Mouse (Mus musculus) myocyte (in vitro differentiated cells): ENCODE measurements around the gene Gm7361.

ENCODE experiments used
- CEBPB ChIP-seq: IDR thresholded peaks from 2 replicates; pipeline ENCODE4 v1.6.1; 2011; ENCODE audit warnings: mild to moderate bottlenecking, moderate library complexity; ENCODE audit not compliant: poor library complexity, insufficient read depth, severe bottlenecking
- E2F4 ChIP-seq: IDR thresholded peaks from one replicate; pipeline ENCODE4 v1.6.1; 2011; ENCODE audit warnings: mild to moderate bottlenecking, control low read depth, moderate library complexity; ENCODE audit not compliant: insufficient read depth
- POLR2A ChIP-seq: IDR thresholded peaks from one replicate; pipeline ENCODE4 v1.6.1; 2011; ENCODE audit warnings: low read depth, mild to moderate bottlenecking, control low read depth, moderate library complexity; ENCODE audit not compliant: insufficient read length
- POLR2AphosphoS2 ChIP-seq: IDR thresholded peaks from one replicate; pipeline ENCODE4 v1.6.1; 2011; ENCODE audit warnings: low read depth, control low read depth; ENCODE audit not compliant: insufficient read length
- USF1 ChIP-seq: IDR thresholded peaks from one replicate; pipeline ENCODE4 v1.6.1; 2011; ENCODE audit warnings: low read depth, mild to moderate bottlenecking, control low read depth, moderate library complexity

DNA sequence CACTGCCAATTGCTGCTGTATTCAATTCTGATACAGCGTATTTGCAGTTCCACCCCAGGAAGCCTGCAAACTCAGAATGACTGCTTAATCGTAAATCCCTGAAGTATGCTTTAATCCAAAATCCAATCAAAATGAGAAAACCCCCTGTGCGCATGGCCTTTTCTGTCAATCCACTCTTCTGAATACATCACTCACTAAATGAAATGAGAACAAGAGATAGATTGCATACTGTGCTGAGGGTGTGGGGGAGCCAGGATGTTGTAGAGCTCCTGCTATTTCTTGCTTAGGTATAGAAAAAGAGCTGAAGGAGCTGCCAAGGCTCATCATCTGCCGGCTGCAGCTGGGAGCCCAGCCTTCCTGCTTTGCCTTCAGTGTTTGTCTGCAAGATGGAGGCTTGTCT, 46.5 kb upstream of the Gm7361 start:
- no peak for TF ChIP-seq POLR2A
- no peak for TF ChIP-seq POLR2AphosphoS2
- TF ChIP-seq E2F4 = no peak
- no peak for TF ChIP-seq USF1
- no peak for TF ChIP-seq CEBPB
